Mouse (Mus musculus): ENCODE measurements around the gene Abcc6. TPM values are rescaled to one million over a fixed set of nuclear protein-coding genes. Genes with fewer than 3 reads are reported as not detected.
"Not testable (repeated sequence)": the region's sequence is repeated elsewhere in the genome, so short reads cannot be mapped to it uniquely, and the experiment has no call there.

The Abcc6 gene
- total RNA-seq, 2 experiments from 2014 or later: not detected

DNA sequence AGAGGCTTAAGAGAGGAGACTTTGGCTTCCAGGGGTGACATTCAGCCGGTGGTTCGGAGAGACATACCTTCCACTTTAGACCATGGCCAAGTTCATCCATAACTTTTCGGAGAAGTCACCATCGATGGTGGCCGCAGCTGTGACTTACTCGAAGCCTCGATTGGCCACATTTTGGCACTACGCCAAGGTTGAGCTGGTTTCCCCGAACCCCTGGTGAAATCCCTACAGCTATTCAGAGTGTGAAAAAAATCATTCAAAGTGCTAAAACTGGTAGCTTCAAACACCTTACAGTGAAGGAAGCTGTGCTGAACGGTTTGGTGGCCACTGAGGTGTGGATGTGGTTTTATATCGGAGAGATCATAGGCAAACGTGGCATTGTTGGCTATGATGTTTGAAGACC, 96.3 kb downstream of the Abcc6 start:
- not testable (repeated sequence) for DNase-seq

- no peak for DNase-seq
Observed at GRCm38 (mm10) chr7:45929688-45930087, 100.4 kb downstream of the Abcc6 start.

DNA sequence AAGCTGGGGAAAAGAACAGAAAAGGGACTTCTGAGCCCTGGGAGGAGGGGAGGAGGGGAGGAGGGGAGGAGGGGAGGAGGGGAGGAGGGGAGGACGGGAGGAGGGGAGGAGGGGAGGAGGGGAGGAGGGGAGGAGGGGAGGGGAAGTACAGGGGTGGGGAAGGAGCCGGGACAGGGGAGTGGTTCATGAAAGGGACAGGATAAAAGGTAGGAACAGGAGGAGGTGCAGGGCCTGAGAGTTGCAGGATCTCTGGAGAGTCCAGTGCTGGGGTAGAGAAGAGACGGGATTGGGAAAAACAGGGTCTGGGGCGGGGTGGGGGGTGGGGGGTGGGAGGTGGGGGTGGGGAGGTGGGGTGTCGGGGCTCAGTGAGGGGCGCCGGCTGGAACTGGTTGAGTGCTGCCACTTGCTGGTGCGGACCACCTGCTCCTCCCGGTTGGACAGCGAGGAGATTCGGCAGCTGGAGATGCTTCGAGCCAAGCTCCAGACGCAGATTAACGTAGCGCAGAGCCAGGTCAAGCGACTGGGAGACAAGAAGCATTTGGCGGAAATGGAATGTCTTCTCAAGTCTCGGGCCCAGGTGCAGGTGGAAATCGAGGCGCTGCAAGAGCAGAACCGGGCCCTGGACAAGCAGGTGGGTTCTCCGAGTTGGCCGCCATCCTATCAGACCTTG, 101.3 kb downstream of the Abcc6 start:
- no peak for DNase-seq

DNA sequence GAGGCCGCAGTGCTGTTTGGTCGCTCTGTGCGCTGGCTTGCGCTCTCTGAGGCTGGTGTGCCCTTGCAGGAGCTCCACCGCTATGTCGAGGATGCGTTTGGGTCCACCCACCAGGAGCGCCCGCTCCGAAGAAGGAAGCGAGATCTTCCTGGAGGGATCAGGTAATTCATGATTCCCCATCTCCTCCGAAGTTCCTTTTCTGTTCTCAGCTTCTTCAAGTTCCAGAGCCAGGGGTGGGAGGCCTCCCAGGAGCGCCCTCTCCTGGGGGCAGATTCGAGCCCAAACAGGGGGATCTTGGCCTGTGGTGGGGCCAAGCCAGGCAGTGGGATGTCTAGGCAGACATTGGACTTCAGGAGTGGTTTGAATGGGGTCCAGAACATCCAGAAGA, 105.7 kb downstream of the Abcc6 start:
- peak in 1 of 2 experiments; percentile 31 for DNase-seq

GRCm38 (mm10) chr7:45923762-45924428, 106.2 kb downstream of the Abcc6 start, which contains the start of gene Ccdc114:
TSS of gene Ccdc114 (plus strand) at chr7:45924072.
- peak; percentile 89 to 94 for DNase-seq

DNA sequence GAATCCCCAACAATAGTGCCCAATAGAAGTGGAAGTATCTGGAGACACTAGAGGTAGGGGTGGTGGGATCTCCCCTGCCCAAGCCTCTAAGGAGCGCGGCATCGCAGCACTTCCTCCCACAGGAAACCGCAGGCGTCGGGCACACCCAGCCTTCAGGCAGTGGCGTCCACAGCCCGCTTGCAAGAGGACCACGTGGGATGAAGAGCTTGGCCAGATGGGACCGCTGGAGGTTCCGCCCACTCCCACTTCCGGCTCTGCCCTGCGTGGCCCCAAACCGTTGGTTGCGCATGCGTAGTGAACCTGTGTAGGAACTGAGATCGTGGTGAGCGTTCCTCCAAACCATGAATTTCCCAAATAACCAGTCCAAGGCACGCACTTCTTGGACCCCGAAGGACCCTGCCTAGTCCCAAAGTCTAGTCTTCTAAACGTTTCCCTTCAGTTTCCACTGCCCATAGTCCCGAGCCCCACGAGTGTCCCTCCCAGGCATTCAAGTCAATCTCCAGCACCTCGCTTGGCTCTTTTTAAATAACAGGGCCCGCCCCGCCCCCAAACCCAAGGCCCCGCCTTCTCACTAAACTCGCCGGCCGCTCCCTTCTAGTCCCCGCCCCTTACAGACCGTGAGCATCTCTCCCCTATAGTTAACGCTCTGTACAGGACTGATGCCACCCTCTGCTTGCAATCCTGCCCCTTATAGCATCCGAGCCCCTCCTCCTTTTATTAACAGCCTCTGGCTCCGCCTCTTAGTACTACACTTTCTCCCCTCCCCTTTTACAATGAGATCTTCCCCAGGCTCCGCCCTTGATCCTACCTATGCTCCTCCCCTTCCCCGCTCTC, 107.0 kb downstream of the Abcc6 start:
- peak; percentile 97 to 98 for DNase-seq

DNA sequence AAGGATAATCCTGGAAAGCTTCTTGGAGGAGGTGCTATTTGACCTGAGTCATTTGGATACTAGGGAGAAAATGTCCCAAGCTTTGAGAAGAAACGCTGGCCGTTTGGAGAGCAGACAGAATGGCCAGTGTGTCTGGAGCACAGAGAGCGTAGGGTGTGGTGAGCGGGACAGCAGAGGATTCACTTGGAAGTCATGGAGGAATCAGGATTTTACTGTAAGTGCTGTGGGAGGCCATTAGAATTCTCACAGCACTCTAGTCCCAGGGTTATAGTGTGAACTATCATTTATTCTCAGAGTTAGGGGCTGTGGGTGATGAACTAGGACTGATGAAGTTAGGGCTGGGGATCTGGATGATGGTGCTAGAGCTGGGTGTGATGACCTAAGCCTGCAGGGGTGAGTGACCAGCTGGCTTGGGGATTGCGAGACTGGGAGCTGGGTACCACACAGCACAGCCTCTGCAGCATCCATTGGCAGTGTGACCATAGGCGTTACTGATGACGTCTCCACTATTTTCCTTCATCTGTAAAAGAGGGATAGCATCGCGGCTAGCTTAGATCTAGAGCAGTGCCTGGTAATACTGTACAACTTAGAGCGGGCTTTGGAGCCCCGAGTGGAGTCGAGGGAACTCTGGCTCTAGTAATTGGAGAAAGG, 108.0 kb downstream of the Abcc6 start:
- peak in 1 of 2 experiments; percentile 40 for DNase-seq

GRCm38 (mm10) chr7:45921242-45921621, 108.9 kb downstream of the Abcc6 start, which contains the start of gene Emp3:
TSS of gene Emp3 (minus strand) at chr7:45921404.
- DNase-seq: peak; percentile 78 to 84

DNA sequence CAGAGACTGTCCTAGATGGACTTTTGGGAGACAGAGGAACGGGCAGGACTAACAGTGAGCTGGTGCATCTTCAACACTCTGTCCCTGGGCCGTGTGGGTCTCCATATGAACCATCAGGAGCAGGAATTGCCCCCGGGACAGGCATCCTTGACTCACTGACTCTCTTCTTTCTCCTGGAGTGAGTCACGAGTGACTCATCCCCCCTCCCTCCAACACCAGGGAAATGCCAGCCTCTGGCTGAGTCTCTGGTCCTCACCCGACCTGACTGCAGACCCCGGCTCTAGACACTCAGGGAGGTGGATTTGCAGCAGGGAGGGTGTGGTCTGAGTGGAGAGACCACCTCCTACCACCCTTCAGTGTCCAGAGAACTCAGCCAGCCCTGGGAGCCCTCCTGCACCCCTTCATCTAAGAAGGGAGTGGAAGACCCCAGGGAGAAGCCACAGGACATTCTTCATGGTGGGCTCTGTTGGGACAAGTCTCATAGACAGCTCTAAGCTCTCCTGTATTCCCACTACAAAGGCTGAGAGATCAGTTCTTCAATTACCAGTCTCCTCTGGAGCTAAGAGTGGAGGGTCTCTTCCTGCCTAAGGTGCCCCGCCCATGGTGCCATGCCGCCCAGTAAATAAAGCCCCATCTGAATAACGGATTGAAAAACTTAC, 109.4 kb downstream of the Abcc6 start:
- peak; percentile 61 to 68 for DNase-seq

GRCm38 (mm10) chr7:45919761-45920160, 110.3 kb downstream of the Abcc6 start:
- no peak for DNase-seq

DNA sequence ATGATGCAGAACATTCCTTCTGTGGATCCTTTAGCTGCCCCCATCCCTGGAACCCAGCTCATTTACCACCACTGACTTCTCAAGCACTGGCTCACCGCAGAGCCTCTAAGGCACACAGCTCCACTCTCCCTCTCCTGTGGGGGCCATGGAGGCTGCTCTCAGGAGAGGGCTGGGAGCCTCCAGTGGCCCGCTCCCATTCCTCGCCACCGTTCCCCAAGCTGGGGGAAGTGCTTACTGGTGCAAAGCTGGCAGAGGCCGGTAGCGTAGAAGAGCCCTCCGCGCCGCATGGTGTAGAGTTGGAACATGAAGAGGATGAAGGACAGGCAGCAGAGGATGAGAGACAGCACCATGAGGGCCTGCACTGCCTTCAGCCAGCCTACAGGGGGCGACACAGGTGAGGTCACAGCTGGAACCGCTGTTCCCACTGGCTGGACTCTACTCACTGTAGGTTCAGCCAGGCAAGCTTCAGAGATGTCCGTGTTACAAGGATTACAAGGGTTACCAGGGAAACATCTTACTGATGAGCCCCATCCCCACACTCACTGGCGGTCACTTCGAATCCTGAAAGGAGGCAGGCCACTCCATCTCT, 110.9 kb downstream of the Abcc6 start:
- DNase-seq: peak; percentile 22 to 41

DNA sequence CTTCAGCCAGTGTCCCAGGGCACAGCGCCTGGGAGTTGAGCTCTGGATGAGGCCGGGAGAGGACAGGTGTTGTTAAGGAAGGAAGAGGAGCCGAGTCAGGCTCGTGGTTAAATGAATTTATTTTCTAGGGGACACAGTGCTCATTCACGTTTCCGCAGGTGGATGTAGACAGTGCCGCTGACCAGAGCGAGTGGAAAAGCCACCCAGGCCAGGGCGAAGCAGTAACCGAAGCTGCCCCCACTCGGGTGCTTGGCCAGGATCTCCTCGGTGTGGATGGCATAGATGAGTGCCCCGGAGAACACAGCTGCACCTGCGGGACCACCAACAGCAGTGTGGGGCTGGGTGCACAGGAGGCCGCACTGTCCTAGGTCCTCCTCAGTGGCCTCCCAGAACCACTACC, 112.2 kb downstream of the Abcc6 start:
- DNase-seq: no peak

Other genes with a start within 250 kb of the Abcc6 start
- gene Lmtk3, start 246.6 kb downstream of the Abcc6 start, total RNA-seq (2021): not detected
- gene Sult2b1, start 245.6 kb downstream of the Abcc6 start, total RNA-seq (2021): not detected
- gene Cyth2, start 215.7 kb downstream of the Abcc6 start, total RNA-seq (2021): 10 to 100 TPM; 65.8 to 68.9 TPM
- gene Kcnj14, start 205.5 kb downstream of the Abcc6 start, total RNA-seq (2021): 1 to 10 TPM; 1.2 to 1.8 TPM
- 10 to 100 TPM; 15.0 to 15.2 TPM for gene Grwd1, start 199.4 kb downstream of the Abcc6 start, total RNA-seq (2021)
- 100 to 1,000 TPM; 105 to 125 TPM for gene Kdelr1, start 157.5 kb downstream of the Abcc6 start, total RNA-seq (2021)
- gene Grin2d, start 151.9 kb downstream of the Abcc6 start, total RNA-seq (2021): 1 to 10 TPM; 1.4 to 1.5 TPM
- not detected for gene Syngr4, start 133.6 kb downstream of the Abcc6 start, total RNA-seq (2021)
- 100 to 1,000 TPM; 124 to 125 TPM for gene Tmem143, start 133.4 kb downstream of the Abcc6 start, total RNA-seq (2021)
- gene Emp3, start 108.9 kb downstream of the Abcc6 start, total RNA-seq (2021): 10 to 100 TPM; 19.1 to 25.0 TPM
- 1 to 10 TPM in 1 of 2 experiments, under 1 TPM in 1; 0.89 to 1.3 TPM for gene Ccdc114, start 106.2 kb downstream of the Abcc6 start, total RNA-seq (2021)
- 10 to 100 TPM; 88.0 to 95.9 TPM for gene Nomo1, start 3.4 kb upstream of the Abcc6 start, total RNA-seq (2021)
- 100 to 1,000 TPM; 114 to 120 TPM for gene Kcnj11, start 70.5 kb upstream of the Abcc6 start, total RNA-seq (2021)
- 10 to 100 TPM; 40.7 to 52.5 TPM for gene Abcc8, start 149.7 kb upstream of the Abcc6 start, total RNA-seq (2021)
- gene Ush1c, start 208.2 kb upstream of the Abcc6 start, total RNA-seq (2021): 1 to 10 TPM; 4.5 to 4.8 TPM
- under 1 TPM; 0.05 TPM for gene Otog, start 210.7 kb upstream of the Abcc6 start, total RNA-seq (2021)